Mouse (Mus musculus) liver, embryonic 16.5 days (tissue): ENCODE data around the gene Ptpn13. TPM values are rescaled to one million over a fixed set of nuclear protein-coding genes. Genes with fewer than 3 reads are reported as not detected.

Experiments used
- ATAC-seq: fragments of 200-750 bp; cut with Nextera tagmentation; 2 replicates; pipeline ENCODE4 v1.8.0; 2017; ENCODE audit warnings: low read depth, mild to moderate bottlenecking, moderate number of reproducible peaks, moderate library complexity
- H3K27ac ChIP-seq: fragments of 300-500 bp; sonication (generic); 2 replicates; pipeline ENCODE4 v1.5.1; 2014; ENCODE audit warnings: mild to moderate bottlenecking, low read length
- H3K27me3 ChIP-seq: fragments of 300-500 bp; sonication (generic); 2 replicates; pipeline ENCODE4 v1.6.1; 2014; ENCODE audit warnings: low read depth, low read length, mixed read lengths; ENCODE audit not compliant: control insufficient read depth, insufficient read depth
- H3K36me3 ChIP-seq: fragments of 300-500 bp; sonication (generic); 2 replicates; pipeline ENCODE4 v1.6.1; 2014; ENCODE audit warnings: mild to moderate bottlenecking; ENCODE audit not compliant: control insufficient read depth, insufficient read depth
- H3K4me1 ChIP-seq: fragments of 300-500 bp; sonication (generic); 2 replicates; pipeline ENCODE4 v1.6.1; 2014; ENCODE audit warnings: low read depth, low read length, mixed read lengths; ENCODE audit not compliant: control insufficient read depth
- H3K4me2 ChIP-seq: fragments of 300-500 bp; sonication (generic); 2 replicates; pipeline ENCODE4 v1.6.1; 2014; ENCODE audit warnings: low read depth, low read length, mixed read lengths
- H3K4me3 ChIP-seq: fragments of 300-500 bp; sonication (generic); 2 replicates; pipeline ENCODE4 v1.5.1; 2014; ENCODE audit warnings: low read depth, mild to moderate bottlenecking, low read length
- H3K9ac ChIP-seq: fragments of 300-500 bp; sonication (generic); 2 replicates; pipeline ENCODE4 v1.6.1; 2014; ENCODE audit warnings: low read depth, low read length
- H3K9me3 ChIP-seq: fragments of 300-500 bp; sonication (generic); replicated peaks from 2 replicates; pipeline ENCODE4 v1.6.1; 2016; ENCODE audit warnings: low read length; ENCODE audit not compliant: control insufficient read depth
- WGBS: fragments of 180-500 bp; shearing (Covaris S2); extraction: QIAGEN DNeasy Blood & Tissue Kit; methylation state at CpG from one replicate; pipeline ENCODE4 v1.1.7; 2014; ENCODE audit not compliant: insufficient replicate concordance; 5-methylcytosine and 5-hydroxymethylcytosine counted together
- polyA plus RNA-seq: library from polyadenylated mRNA; unstranded; fragments of >200 nt; fragmentation: Nextera tagmentation; extraction: Ambion mirVana; gene quantifications from 2 replicates; pipeline ENCODE4 v1.2.1, GENCODE M21; 2015

Ptpn13 gene
- polyA plus RNA-seq, 1 experiment from 2014 or later, result 0.78 TPM

GRCm38 (mm10) chr5:103617191-103617590 lies 192.2 kb downstream of the Ptpn13 start:
- Histone ChIP-seq H3K9ac (no peak overlapping the region), H3K4me2 (no peak overlapping the region), H3K36me3 (no peaks in the 10 kb centered on the region), H3K9me3 (no peaks in the 10 kb centered on the region), H3K4me3 (no peak overlapping the region), H3K27ac (no peak overlapping the region), H3K27me3 (no peaks in the 10 kb centered on the region), H3K4me1 (no peaks in the 10 kb centered on the region)
- no peak for ATAC-seq
- 67% methylated on average over 9 of the region's 9 CpGs for WGBS

GRCm38 (mm10) chr5:103620301-103620973 lies 195.4 kb downstream of the Ptpn13 start:
- Histone ChIP-seq H3K4me2 (no peak overlapping the region), H3K4me1 (no peaks in the 10 kb centered on the region), H3K27ac (no peak overlapping the region), H3K9me3 (no peaks in the 10 kb centered on the region), H3K4me3 (no peak overlapping the region), H3K27me3 (no peaks in the 10 kb centered on the region), H3K36me3 (no peaks in the 10 kb centered on the region), H3K9ac (no peak overlapping the region)
- 58% methylated on average over 12 of the region's 12 CpGs for WGBS
- ATAC-seq, result no peak

- Histone ChIP-seq H3K4me3 (no peak overlapping the region), H3K27ac (no peak overlapping the region), H3K4me1 (no peaks in the 10 kb centered on the region), H3K4me2 (no peak overlapping the region), H3K36me3 (no peaks in the 10 kb centered on the region), H3K27me3 (no peaks in the 10 kb centered on the region), H3K9me3 (no peaks in the 10 kb centered on the region), H3K9ac (no peak overlapping the region)
- no peak for ATAC-seq
- WGBS, result 58% methylated on average over 5 of the region's 5 CpGs
Observed at GRCm38 (mm10) chr5:103622321-103622720, 197.3 kb downstream of the Ptpn13 start.

GRCm38 (mm10) chr5:103624831-103625230 lies 199.8 kb downstream of the Ptpn13 start:
- no peak overlapping the region for H3K4me3 ChIP-seq
- no peaks in the 10 kb centered on the region for H3K9me3 ChIP-seq
- H3K9ac ChIP-seq, result no peak overlapping the region
- H3K4me1 ChIP-seq, result no peaks in the 10 kb centered on the region
- no peak overlapping the region for H3K27ac ChIP-seq
- H3K4me2 ChIP-seq, result no peak overlapping the region
- WGBS, result 61% methylated on average over 5 of the region's 5 CpGs
- no peaks in the 10 kb centered on the region for H3K36me3 ChIP-seq
- no peak for ATAC-seq
- no peaks in the 10 kb centered on the region for H3K27me3 ChIP-seq

GRCm38 (mm10) chr5:103628499-103628898 lies 203.5 kb downstream of the Ptpn13 start:
- 57% methylated on average over 6 of the region's 6 CpGs for WGBS
- H3K9me3 ChIP-seq, result no peaks in the 10 kb centered on the region
- H3K27me3 ChIP-seq, result no peaks in the 10 kb centered on the region
- no peaks in the 10 kb centered on the region for H3K36me3 ChIP-seq
- H3K4me2 ChIP-seq, result no peak overlapping the region
- H3K27ac ChIP-seq, result no peak overlapping the region
- H3K4me3 ChIP-seq, result no peak overlapping the region
- ATAC-seq, result no peak
- H3K4me1 ChIP-seq, result no peaks in the 10 kb centered on the region
- no peak overlapping the region for H3K9ac ChIP-seq

- Histone ChIP-seq H3K36me3 (no peaks in the 10 kb centered on the region), H3K4me1 (no peaks in the 10 kb centered on the region), H3K27me3 (no peaks in the 10 kb centered on the region), H3K9ac (no peak within 1 kb of the TSS), H3K4me3 (no peak within 1 kb of the TSS), H3K27ac (no peak within 1 kb of the TSS), H3K9me3 (no peaks in the 10 kb centered on the region), H3K4me2 (no peak within 1 kb of the TSS)
- ATAC-seq, result no peak
- WGBS, result 60% methylated on average over 17 of the region's 17 CpGs
Observed at GRCm38 (mm10) chr5:103629111-103629764, 204.2 kb downstream of the Ptpn13 start, which contains the start of gene Slc10a6. Gene Slc10a6, minus strand, starts transcription at chr5:103629403.

GRCm38 (mm10) chr5:103629854-103630580 lies 205.0 kb downstream of the Ptpn13 start:
- Histone ChIP-seq H3K27me3 (no peaks in the 10 kb centered on the region), H3K9ac (no peak overlapping the region), H3K36me3 (no peaks in the 10 kb centered on the region), H3K4me1 (no peaks in the 10 kb centered on the region), H3K27ac (no peak overlapping the region), H3K4me2 (no peak overlapping the region), H3K4me3 (no peak overlapping the region), H3K9me3 (no peaks in the 10 kb centered on the region)
- no peak for ATAC-seq
- WGBS, result 57% methylated on average over 9 of the region's 9 CpGs

GRCm38 (mm10) chr5:103637162-103637561 lies 212.2 kb downstream of the Ptpn13 start:
- ATAC-seq, result no peak
- H3K4me1 ChIP-seq, result no peaks in the 10 kb centered on the region

GRCm38 (mm10) chr5:103644167-103644566 lies 219.2 kb downstream of the Ptpn13 start:
- 81% methylated on average over 1 of the region's 1 CpGs for WGBS
- ATAC-seq, result no peak
- Histone ChIP-seq H3K4me3 (no peak overlapping the region), H3K4me1 (no peaks in the 10 kb centered on the region), H3K27me3 (no peaks in the 10 kb centered on the region), H3K36me3 (no peaks in the 10 kb centered on the region), H3K4me2 (no peak overlapping the region), H3K27ac (no peak overlapping the region), H3K9ac (no peak overlapping the region), H3K9me3 (no peaks in the 10 kb centered on the region)

More at GRCm38 (mm10) chr5:103637162-103637561, 212.2 kb downstream of the Ptpn13 start:
- WGBS, result 59% methylated on average over 2 of the region's 2 CpGs
- H3K9ac ChIP-seq, result no peak overlapping the region
- H3K36me3 ChIP-seq, result no peaks in the 10 kb centered on the region
- no peak overlapping the region for H3K4me3 ChIP-seq
- no peaks in the 10 kb centered on the region for H3K27me3 ChIP-seq
- H3K4me2 ChIP-seq, result no peak overlapping the region
- no peak overlapping the region for H3K27ac ChIP-seq
- H3K9me3 ChIP-seq, result no peaks in the 10 kb centered on the region
